Mouse (Mus musculus): Measurements from ENCODE around the gene Gigyf1.

DNA sequence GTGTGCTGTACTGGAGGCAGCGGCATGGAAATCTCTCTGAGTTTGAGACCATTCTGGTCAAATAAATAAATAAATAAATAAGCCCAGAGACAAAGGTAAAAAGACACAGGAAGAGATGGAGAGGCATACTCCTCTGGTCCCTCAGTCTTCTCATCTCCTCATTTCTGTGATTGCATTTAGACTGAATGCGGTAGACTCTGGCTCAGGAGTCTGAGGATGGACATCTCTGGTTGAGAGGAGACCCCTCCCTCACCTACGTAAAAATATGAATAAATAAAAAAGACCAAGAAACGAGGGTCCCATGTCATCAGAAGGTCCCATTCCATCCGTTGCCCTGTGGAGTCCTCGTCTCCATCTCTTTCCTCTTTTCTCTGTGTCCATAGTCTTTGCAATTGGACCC is 34.7 kb downstream of the Gigyf1 start:
- no peak for TF ChIP-seq POLR2A (IDR thresholded peaks at IDR 0.05; ENCODE audit: low read depth, low read length)
- no peak for TF ChIP-seq CTCF (IDR thresholded peaks at IDR 0.05; ENCODE audit: extremely low read depth, insufficient read depth, insufficient read length, insufficient replicate concordance)
